Mouse (Mus musculus) G1E (cell line): ENCODE data around the gene Slc36a4.

Experiments
- CTCF ChIP-seq: IDR thresholded peaks from 2 replicates; pipeline ENCODE4 v1.5.1; 2012; ENCODE audit warnings: low read depth, low read length, inconsistent platforms, mixed read lengths
- GATA1 ChIP-seq: IDR thresholded peaks from 2 replicates; pipeline ENCODE4 v1.6.1; 2012; ENCODE audit warnings: borderline replicate concordance, low read length, inconsistent platforms, mixed read lengths

DNA sequence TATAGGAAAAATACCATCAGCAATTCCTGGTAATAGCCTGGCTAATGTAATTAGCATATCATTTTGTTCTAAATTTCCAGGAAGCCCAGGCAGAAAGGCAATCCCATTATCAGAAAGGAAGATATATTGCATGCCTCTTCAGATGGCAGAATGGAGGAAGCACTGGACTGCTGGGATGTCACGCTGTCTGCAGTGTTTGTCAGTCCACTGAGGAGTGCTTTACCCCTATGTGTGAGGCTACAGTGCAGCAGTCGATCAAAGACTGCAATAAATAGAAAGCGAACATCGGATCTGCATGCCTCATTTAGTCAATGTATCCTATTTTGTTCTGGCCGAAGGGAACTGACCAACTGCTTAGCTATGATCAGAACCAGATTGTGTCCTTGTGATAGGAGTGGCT, 57.3 kb downstream of the Slc36a4 start:
- TF ChIP-seq CTCF (no peak), GATA1 (no peak)
